Comparison of ENCODE assay signal across 8 mouse cellular contexts in genomic region chr6:137613903-137614302, GRCm38 (mm10). TPM values are rescaled to one million over a fixed set of nuclear protein-coding genes. Genes with fewer than 3 reads are reported as not detected.
DNase-seq lines count a peak whose midpoint lies in the region; ATAC-seq and TF ChIP-seq lines count a peak whose summit lies in the region.
"Had no signal": no experiment of that assay in that cellular context is flagged by ENCODE, and none has a peak within 500 bp of the region (broad histone marks: within the 10 kb centered on the region; RNA-seq: fewer than 3 reads in every experiment).

No protein-coding gene starts in this region.

- ATAC-seq in liver, embryonic 12.5 days = no peak
- ATAC-seq in embryonic facial prominence, embryonic 13.5 days (ENCODE audit: insufficient number of reproducible peaks, insufficient read depth, low FRiP score, low TSS enrichment, low read depth) = no peak

- H3K9me3 ChIP-seq in liver, embryonic 12.5 days (replicated peaks) = no peaks in the 10 kb centered on the region
- H3K9me3 ChIP-seq in embryonic facial prominence, embryonic 13.5 days = no peaks in the 10 kb centered on the region
- H3K9me3 ChIP-seq: embryonic facial prominence, embryonic 15.5 days had no signal

- intact Hi-C loops in heart, postnatal 25 days (cut with DNase I) = no loop called here

- no peaks in the 10 kb centered on the region for H3K4me1 ChIP-seq in liver, embryonic 12.5 days
- peaks cover 10% of the 10 kb centered on the region for H3K4me1 ChIP-seq in embryonic facial prominence, embryonic 13.5 days
- H3K4me1 ChIP-seq in thymus, adult 2 months (replicated peaks; ENCODE audit: control insufficient read depth, insufficient read depth, low read length) = no peaks in the 10 kb centered on the region

- DNase-seq in liver = peak; percentile 13
- DNase-seq in heart, postnatal 25 days (ENCODE audit: low spot score) = peak; percentile 6
- peak; percentile 59 for DNase-seq in lung, postnatal 10 days
- DNase-seq in thymus, adult 2 months = no peak
- DNase-seq in thymus, adult 18-20 months = no peak

- H3K9ac ChIP-seq in liver, embryonic 12.5 days = no peak overlapping the region
- H3K9ac ChIP-seq in embryonic facial prominence, embryonic 13.5 days = 0 out of 2 replicates have a peak overlapping the region, but pooled peaks have one; percentile 28
- H3K9ac ChIP-seq: embryonic facial prominence, embryonic 15.5 days had no signal

- no peak overlapping the region for H3K4me2 ChIP-seq in liver, embryonic 12.5 days
- H3K4me2 ChIP-seq in embryonic facial prominence, embryonic 13.5 days = no peak overlapping the region
- H3K4me2 ChIP-seq: embryonic facial prominence, embryonic 15.5 days had no signal

- H3K27me3 ChIP-seq in liver, embryonic 12.5 days (replicated peaks) = no peaks in the 10 kb centered on the region
- no peaks in the 10 kb centered on the region for H3K27me3 ChIP-seq in embryonic facial prominence, embryonic 13.5 days
- H3K27me3 ChIP-seq in thymus, adult 2 months (ENCODE audit: control insufficient read depth, insufficient read depth, low read length) = no peaks in the 10 kb centered on the region
- H3K27me3 ChIP-seq: embryonic facial prominence, embryonic 15.5 days had no signal

- 67% methylated on average over 4 of the region's 4 CpGs for WGBS in liver, embryonic 12.5 days (ENCODE audit: insufficient replicate concordance)
- WGBS in embryonic facial prominence, embryonic 13.5 days = 29% methylated on average over 4 of the region's 4 CpGs
- WGBS in thymus, adult 2 months = 89% methylated on average over 4 of the region's 4 CpGs

- H3K36me3 ChIP-seq in liver, embryonic 12.5 days = no peaks in the 10 kb centered on the region
- no peaks in the 10 kb centered on the region for H3K36me3 ChIP-seq in embryonic facial prominence, embryonic 13.5 days
- no peaks in the 10 kb centered on the region for H3K36me3 ChIP-seq in thymus, adult 2 months (ENCODE audit: control insufficient read depth, insufficient read depth, low read length)
- H3K36me3 ChIP-seq: embryonic facial prominence, embryonic 15.5 days had no signal

- H3K27ac ChIP-seq in liver, embryonic 12.5 days = no peak overlapping the region
- H3K27ac ChIP-seq in embryonic facial prominence, embryonic 13.5 days = no peak overlapping the region
- no peak overlapping the region for H3K27ac ChIP-seq in thymus, adult 2 months (ENCODE audit: control insufficient read depth, insufficient read depth, low read length)
- H3K27ac ChIP-seq: embryonic facial prominence, embryonic 15.5 days had no signal

- H3K4me3 ChIP-seq in liver, embryonic 12.5 days = no peak overlapping the region
- H3K4me3 ChIP-seq in embryonic facial prominence, embryonic 13.5 days = no peak overlapping the region
- H3K4me3 ChIP-seq in thymus, adult 2 months (ENCODE audit: control insufficient read depth, insufficient read depth, low read length) = no peak overlapping the region
- H3K4me3 ChIP-seq: embryonic facial prominence, embryonic 15.5 days had no signal

- TF ChIP-seq CTCF in thymus, adult 2 months (IDR thresholded peaks at IDR 0.05; ENCODE audit: borderline replicate concordance, control insufficient read depth, extremely low read depth, insufficient read depth, low read length, poor library complexity) = no peak

- no peak for TF ChIP-seq POLR2A in thymus, adult 2 months (IDR thresholded peaks at IDR 0.05; ENCODE audit: control insufficient read depth, extremely low read depth, insufficient read depth, low read length, poor library complexity)

RNA-seq across cellular contexts. Expression of gene Eps8, which starts 40.8 kb away (rescaled TPM):
- 1.5 and 1.7 TPM in 2 replicates for polyA plus RNA-seq in liver, embryonic 12.5 days (2016; fragmentation: Nextera tagmentation; extraction: Ambion mirVana)
- polyA plus RNA-seq in embryonic facial prominence, embryonic 13.5 days (2015; fragmentation: Nextera tagmentation; extraction: Ambion mirVana) = 34.4 and 49.9 TPM in 2 replicates
- 10 to 100 TPM; 14.0 to 17.9 TPM for total RNA-seq in heart, postnatal 25 days (2021)
- 1.8 and 2.5 TPM in 2 replicates for polyA plus RNA-seq in thymus, adult 2 months (2012; rRNA removed)

Comparison
In these comparisons a context has a peak if more than half of its experiments do, and no peak if none do; other contexts are left out.
1. DNase-seq: peak in liver (single experiment), heart, postnatal 25 days (single experiment) and lung, postnatal 10 days (single experiment); none in thymus, adult 2 months (single experiment) and thymus, adult 18-20 months (0 of 2).
2. RNA of gene Eps8, which starts 40.8 kb away (polyA plus RNA-seq): 34.4 to 49.9 TPM in embryonic facial prominence, embryonic 13.5 days; 1.8 to 2.5 TPM in thymus, adult 2 months and 1.5 to 1.7 TPM in liver, embryonic 12.5 days; every median in the first group is over 10 times any median in the second.